Mouse (Mus musculus) thymus, postnatal 14 days (tissue): ENCODE results near the gene Olfr577.

Source experiments
- DNase-seq: peaks from one replicate; pipeline ENCODE4 v3.0.0; 2021

Gene Olfr577

GRCm38 (mm10) chr7:102975843-102976242, at the start of gene Olfr577:
Gene Olfr577, minus strand, starts transcription at chr7:102975943.
- DNase-seq: no peak

GRCm38 (mm10) chr7:102989224-102989623, 13.5 kb upstream of the Olfr577 start, which contains the start of gene Olfr578:
Gene Olfr578, minus strand, starts transcription at chr7:102989324.
- DNase-seq: no peak

DNA sequence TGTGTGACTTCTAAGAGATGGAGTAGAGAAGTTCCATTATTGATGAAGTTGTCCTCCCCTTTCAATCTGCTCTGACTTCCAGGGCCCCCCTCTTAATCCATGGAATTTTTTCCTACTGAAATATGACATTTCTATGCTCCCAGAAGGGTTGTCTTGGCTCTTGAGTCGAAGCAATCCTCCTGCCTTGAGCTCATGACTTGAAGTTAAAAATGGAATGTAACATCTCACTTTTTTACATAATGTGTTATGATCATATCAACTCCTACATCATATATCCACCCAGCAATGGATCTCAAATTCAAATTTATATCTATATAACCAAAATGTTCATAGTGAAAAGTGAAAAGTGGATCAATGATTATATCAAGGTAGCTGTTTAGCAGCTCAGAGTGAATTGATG, 1.3 kb downstream of the Olfr577 start:
- DNase-seq: no peak

GRCm38 (mm10) chr7:102962360-102962759, 13.4 kb downstream of the Olfr577 start, which contains the start of gene Olfr576:
Gene Olfr576, plus strand, starts transcription at chr7:102962660.
- no peak for DNase-seq

GRCm38 (mm10) chr7:102958593-102958992, 17.1 kb downstream of the Olfr577 start, which contains the start of gene Olfr575:
Gene Olfr575, minus strand, starts transcription at chr7:102958775.
- no peak for DNase-seq

DNA sequence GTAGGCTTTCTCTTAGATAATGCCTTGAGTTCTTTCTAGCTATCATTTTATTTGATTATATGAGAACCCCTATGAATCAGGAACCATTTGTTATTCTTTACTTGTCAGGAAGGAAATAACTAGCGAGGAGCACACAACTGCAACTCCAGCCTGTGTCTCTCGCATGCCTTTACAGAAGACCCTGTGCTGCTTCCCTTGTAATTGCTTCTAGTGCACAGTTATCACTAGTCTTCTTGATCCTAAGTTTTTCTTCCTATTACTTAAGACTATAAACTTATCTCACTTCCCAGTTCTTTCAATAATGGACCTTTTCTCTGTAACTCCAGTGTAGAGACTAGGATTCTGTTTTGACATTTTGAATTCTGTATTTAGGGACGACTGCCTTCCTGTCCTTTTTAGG, 17.6 kb downstream of the Olfr577 start:
- DNase-seq: no peak

DNA sequence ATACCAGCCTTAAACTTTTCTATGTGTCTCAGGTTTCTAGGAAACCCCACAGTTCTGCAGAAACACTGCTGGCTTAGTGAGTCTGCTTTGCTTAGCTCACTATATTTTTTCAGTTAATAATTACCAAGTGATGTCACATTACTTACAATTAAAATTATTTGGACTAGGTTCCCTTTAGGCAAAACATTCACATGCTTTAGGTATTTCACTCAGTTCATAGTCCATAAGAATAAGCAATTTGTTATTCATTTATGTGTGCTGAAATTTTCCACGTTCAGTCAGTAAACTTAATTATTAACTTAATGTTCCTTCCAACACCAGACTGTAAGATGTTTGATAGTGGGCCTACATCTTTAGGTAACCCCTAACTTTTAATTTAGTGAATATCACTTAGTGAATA, 25.0 kb downstream of the Olfr577 start:
- no peak for DNase-seq

DNA sequence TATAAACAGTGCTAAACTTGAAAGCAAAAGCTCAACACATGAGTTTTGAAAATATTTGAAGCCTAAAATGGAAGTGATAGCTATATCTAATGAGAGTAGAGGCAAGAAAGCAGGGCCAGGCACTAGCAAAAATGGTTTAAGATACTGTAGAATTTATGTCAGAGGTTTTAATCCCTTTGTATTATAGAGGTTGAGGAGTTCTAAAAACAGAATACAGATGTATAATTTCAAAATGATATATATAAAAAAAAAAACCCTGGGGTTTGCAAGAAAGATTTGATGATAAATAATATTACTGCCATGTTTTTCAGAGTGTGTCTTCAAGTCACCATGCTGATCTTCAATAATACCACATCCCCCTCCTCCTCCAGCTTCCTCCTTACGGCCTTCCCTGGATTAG, 27.6 kb downstream of the Olfr577 start, which contains the start of gene Olfr574:
Gene Olfr574 (plus strand): TSS at position 301 of the 400 bp plus-strand sequence.
- no peak for DNase-seq

DNA sequence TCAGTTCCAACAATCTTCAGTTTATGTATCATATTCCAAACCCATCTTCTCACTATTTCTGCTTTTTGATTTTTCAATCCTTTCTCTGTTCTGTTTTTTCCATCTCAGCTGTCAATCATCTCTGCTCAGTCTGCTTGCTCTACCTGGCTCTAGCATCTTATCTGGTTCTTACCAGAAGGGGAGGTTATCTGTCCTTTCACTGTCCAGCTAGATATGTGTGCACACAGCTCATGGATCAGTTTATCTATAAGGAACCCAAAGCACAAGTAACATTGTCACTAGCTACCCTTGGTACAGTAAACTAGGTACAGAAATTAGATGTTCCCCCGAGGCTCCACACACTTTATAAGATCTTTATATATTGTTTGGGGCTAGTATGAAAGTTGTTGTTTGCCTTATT, 32.3 kb downstream of the Olfr577 start:
- no peak for DNase-seq

GRCm38 (mm10) chr7:102942475-102942874, 33.3 kb downstream of the Olfr577 start, which contains the start of gene Olfr573-ps1:
Gene Olfr573-ps1, minus strand, starts transcription at chr7:102942575.
- DNase-seq: no peak

DNA sequence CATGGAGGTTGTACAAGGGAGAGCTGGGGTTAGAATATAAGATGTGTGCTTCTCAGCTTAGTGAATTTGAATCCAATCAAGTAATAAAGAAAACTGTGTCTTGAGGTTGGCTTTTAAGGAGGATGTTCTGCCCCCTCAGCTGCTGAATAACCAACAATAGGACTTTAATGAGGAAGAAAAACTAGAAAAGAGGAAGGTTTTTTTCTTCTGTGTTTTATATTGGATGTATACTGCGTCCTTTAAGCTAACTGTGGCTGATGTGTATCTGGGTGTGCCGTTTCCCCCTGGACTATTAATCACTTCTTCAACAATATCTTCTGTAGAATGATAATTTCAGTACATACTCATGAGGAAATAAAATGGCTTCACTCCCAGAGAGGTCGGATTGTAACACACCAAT, 48.6 kb downstream of the Olfr577 start:
- DNase-seq: no peak

- no peak for DNase-seq
Measured at GRCm38 (mm10) chr7:102924109-102924508, 51.6 kb downstream of the Olfr577 start, which contains the start of gene Olfr572. Gene Olfr572, plus strand, starts transcription at chr7:102924409.
